Mouse (Mus musculus) mouse embryonic stem cell (cell line): ENCODE data around the gene Rab11b.

Experiments used
- in situ Hi-C, 2 experiments: fragments of 300-500 bp; cut with MboI; formaldehyde crosslinking; loops; 1 replicate in 1 of 2; 3 replicates in 1 of 2; pipeline ENCODE4 v1.14.3; 2019 to 2020; ENCODE audit warnings: low sequenced_read_pairs in 2 of 2, low pct_unique_long_range_greater_than_20kb in 1 of 2, mixed read lengths in 1 of 2; ENCODE audit not compliant: unreplicated experiment in 1 of 2

The Rab11b gene

GRCm38 (mm10) chr17:33775287-33775686, 15.0 kb upstream of the Rab11b start:
- in situ Hi-C loops, result no loop called here

- in situ Hi-C loops, result no loop called here
These were observed 14.3 kb upstream of the Rab11b start for GRCm38 (mm10) chr17:33774573-33775155.

- in situ Hi-C loops, result no loop called here
These were observed 13.7 kb upstream of the Rab11b start for GRCm38 (mm10) chr17:33773871-33774572.

GRCm38 (mm10) chr17:33773426-33773825, 13.1 kb upstream of the Rab11b start:
- in situ Hi-C loops, result no loop called here

- in situ Hi-C loops, result no loop called here
These were observed 11.3 kb upstream of the Rab11b start for GRCm38 (mm10) chr17:33771617-33772016.

GRCm38 (mm10) chr17:33766389-33766788, 6.1 kb upstream of the Rab11b start:
- in situ Hi-C loops, result no loop called here

- in situ Hi-C loops, result no loop called here
These were observed 519 bp downstream of the Rab11b start for GRCm38 (mm10) chr17:33759767-33760254.

- in situ Hi-C loops, result no loop called here
These were observed 3.1 kb downstream of the Rab11b start for GRCm38 (mm10) chr17:33757231-33757630.

GRCm38 (mm10) chr17:33756108-33756790, 4.1 kb downstream of the Rab11b start:
- in situ Hi-C loops, result no loop called here

GRCm38 (mm10) chr17:33755418-33756107, 4.8 kb downstream of the Rab11b start:
- in situ Hi-C loops, result no loop called here

GRCm38 (mm10) chr17:33754656-33755055, 5.7 kb downstream of the Rab11b start:
- in situ Hi-C loops, result no loop called here

- in situ Hi-C loops, result no loop called here
These were observed 8.0 kb downstream of the Rab11b start for GRCm38 (mm10) chr17:33752297-33752696.

GRCm38 (mm10) chr17:33751181-33751580, 9.1 kb downstream of the Rab11b start:
- in situ Hi-C loops, result no loop called here

GRCm38 (mm10) chr17:33749451-33749850, 10.9 kb downstream of the Rab11b start:
- in situ Hi-C loops, result loop anchor here in 1 of 2 experiments (25.0 kb wide), 1 partner anchor 412 kb away; no protein-coding TSS in a partner anchor

- in situ Hi-C loops, result loop anchor here in 1 of 2 experiments (25.0 kb wide), 1 partner anchor 409 kb away; no protein-coding TSS in a partner anchor
These were observed 14.3 kb downstream of the Rab11b start for GRCm38 (mm10) chr17:33746011-33746410.

- in situ Hi-C loops, result loop anchor here in 1 of 2 experiments (25.0 kb wide), 1 partner anchor 408 kb away; no protein-coding TSS in a partner anchor
These were observed 15.5 kb downstream of the Rab11b start for GRCm38 (mm10) chr17:33744686-33745384.

GRCm38 (mm10) chr17:33742420-33742819, 17.9 kb downstream of the Rab11b start:
- in situ Hi-C loops, result loop anchor here in 1 of 2 experiments (25.0 kb wide), 1 partner anchor 405 kb away; no protein-coding TSS in a partner anchor

GRCm38 (mm10) chr17:33733526-33733925, 26.8 kb downstream of the Rab11b start:
- in situ Hi-C loops, result loop anchor here in 1 of 2 experiments (25.0 kb wide), 1 partner anchor 396 kb away; no protein-coding TSS in a partner anchor
